Mouse (Mus musculus) embryonic facial prominence, embryonic 12.5 days (tissue): ENCODE data around the gene Aes. TPM values are rescaled to one million over a fixed set of nuclear protein-coding genes. Genes with fewer than 3 reads are reported as not detected.

Source experiments
- ATAC-seq: fragments of 200-750 bp; cut with Nextera tagmentation; 2 replicates; pipeline ENCODE4 v1.8.0; 2017; ENCODE audit not compliant: insufficient number of reproducible peaks, insufficient read depth, low FRiP score, low TSS enrichment
- H3K27ac ChIP-seq: fragments of 300-500 bp; sonication (generic); 2 replicates; pipeline ENCODE4 v1.5.1; 2016; ENCODE audit warnings: mild to moderate bottlenecking
- H3K27me3 ChIP-seq: fragments of 300-500 bp; sonication (generic); 2 replicates; pipeline ENCODE4 v1.6.1; 2016; ENCODE audit warnings: mild to moderate bottlenecking, moderate library complexity
- H3K36me3 ChIP-seq: fragments of 300-500 bp; sonication (generic); 2 replicates; pipeline ENCODE4 v1.6.1; 2016; ENCODE audit warnings: mild to moderate bottlenecking
- H3K4me1 ChIP-seq: fragments of 300-500 bp; sonication (generic); 2 replicates; pipeline ENCODE4 v1.6.1; 2016
- H3K4me2 ChIP-seq: fragments of 300-500 bp; sonication (generic); replicated peaks from 2 replicates; pipeline ENCODE4 v1.6.1; 2016; ENCODE audit warnings: mild to moderate bottlenecking, moderate library complexity
- H3K4me3 ChIP-seq: fragments of 300-500 bp; sonication (generic); 2 replicates; pipeline ENCODE4 v1.5.1; 2016; ENCODE audit warnings: mild to moderate bottlenecking
- H3K9ac ChIP-seq: fragments of 300-500 bp; sonication (generic); 2 replicates; pipeline ENCODE4 v1.6.1; 2016; ENCODE audit warnings: mild to moderate bottlenecking, moderate library complexity
- H3K9me3 ChIP-seq: fragments of 300-500 bp; sonication (generic); 2 replicates; pipeline ENCODE4 v1.6.1; 2016; ENCODE audit warnings: mild to moderate bottlenecking, moderate library complexity
- WGBS: fragments of 180-500 bp; shearing (Covaris S2); methylation state at CpG from one replicate; pipeline ENCODE4 v1.1.7; 2016; 5-methylcytosine and 5-hydroxymethylcytosine counted together
- polyA plus RNA-seq: library from polyadenylated mRNA; unstranded; fragments of >200 nt; fragmentation: Nextera tagmentation; extraction: Ambion mirVana; gene quantifications from 2 replicates; pipeline ENCODE4 v1.2.1, GENCODE M21; 2016

Aes gene
- polyA plus RNA-seq, 1 experiment from 2014 or later: 523 TPM

DNA sequence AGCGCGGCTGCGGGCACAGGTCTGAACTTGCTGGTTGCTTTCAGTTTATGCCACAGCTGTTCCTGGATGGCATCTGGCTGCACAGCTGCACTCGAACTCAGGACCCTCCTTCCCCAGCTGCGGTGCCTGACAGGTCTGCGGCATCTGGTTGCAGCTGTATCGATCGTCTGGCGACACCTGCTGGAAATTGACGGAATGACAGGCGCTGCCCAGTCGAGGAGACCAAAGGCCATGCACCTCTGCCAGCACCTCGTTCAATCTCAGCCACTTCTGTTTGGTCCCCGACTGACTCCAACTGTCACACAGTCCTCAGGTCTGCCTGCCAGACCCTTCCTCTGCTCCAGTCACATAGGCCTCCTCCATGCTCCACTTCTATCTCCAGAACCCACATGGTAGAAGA is 32.5 kb upstream of the Aes start:
- 18% methylated on average over 14 of the region's 14 CpGs for WGBS
- Histone ChIP-seq H3K4me2 (no peak overlapping the region), H3K4me3 (no peak overlapping the region), H3K27me3 (peaks cover 12% of the 10 kb centered on the region), H3K36me3 (peaks cover 30% of the 10 kb centered on the region), H3K27ac (no peak overlapping the region), H3K9me3 (no peaks in the 10 kb centered on the region), H3K4me1 (0 out of 2 replicates have a peak, but pooled peaks cover 3% of the 10 kb centered on the region), H3K9ac (no peak overlapping the region)
- peak; percentile 53; the same call in 1 of the 2 replicates for ATAC-seq

DNA sequence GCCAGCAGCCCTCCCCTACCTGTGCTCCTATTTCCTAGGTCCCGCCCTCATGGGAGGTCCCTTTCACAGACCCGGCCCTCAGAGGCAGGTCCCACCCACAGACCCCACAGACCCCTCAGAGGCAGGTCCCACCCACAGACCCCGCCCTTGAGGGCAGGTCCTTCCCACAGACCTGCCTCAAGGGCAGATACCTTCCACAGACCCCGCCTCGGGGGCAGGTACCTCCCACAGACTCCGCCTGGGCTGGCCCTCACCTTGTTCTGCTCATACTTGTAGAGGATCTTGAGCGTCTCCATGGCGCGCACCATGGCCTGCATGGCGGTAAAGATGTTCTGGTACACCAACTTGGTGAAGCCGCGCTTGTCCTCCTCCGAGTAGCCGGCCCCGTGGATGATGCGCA is 24.5 kb upstream of the Aes start:
- no peak overlapping the region for H3K9ac ChIP-seq
- H3K9me3 ChIP-seq: no peaks in the 10 kb centered on the region
- H3K4me1 ChIP-seq: no peaks in the 10 kb centered on the region
- no peak overlapping the region for H3K4me3 ChIP-seq
- H3K36me3 ChIP-seq: peaks cover 61% of the 10 kb centered on the region
- WGBS: 58% methylated on average over 16 of the region's 16 CpGs
- no peak for ATAC-seq
- no peaks in the 10 kb centered on the region for H3K27me3 ChIP-seq
- no peak overlapping the region for H3K27ac ChIP-seq
- H3K4me2 ChIP-seq: no peak overlapping the region

DNA sequence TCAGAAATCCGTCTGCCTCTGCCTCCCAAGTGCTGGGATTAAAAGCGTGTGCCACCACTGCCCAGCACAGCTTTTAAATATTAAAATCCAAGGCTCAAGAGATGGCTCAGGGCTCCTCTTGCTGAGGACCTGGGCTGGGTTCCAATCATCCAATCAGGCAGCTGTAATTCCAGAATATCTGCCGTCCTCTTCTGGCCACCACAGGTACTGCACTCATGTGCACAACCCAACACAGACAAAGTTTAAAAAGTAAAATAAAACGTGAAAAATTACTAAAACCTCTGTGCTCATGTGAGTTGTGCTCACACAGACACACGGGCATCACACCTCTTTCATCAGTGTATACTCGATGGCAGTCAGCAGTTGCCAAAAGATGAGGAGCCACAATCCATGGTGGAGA is 22.6 kb upstream of the Aes start:
- ATAC-seq: no peak
- Histone ChIP-seq H3K4me2 (no peak overlapping the region), H3K4me3 (no peak overlapping the region), H3K27ac (no peak overlapping the region), H3K9ac (no peak overlapping the region), H3K4me1 (0 out of 2 replicates have a peak, but pooled peaks cover 3% of the 10 kb centered on the region), H3K36me3 (peaks cover 47% of the 10 kb centered on the region), H3K27me3 (no peaks in the 10 kb centered on the region), H3K9me3 (no peaks in the 10 kb centered on the region)
- WGBS: 79% methylated on average over 6 of the region's 6 CpGs

DNA sequence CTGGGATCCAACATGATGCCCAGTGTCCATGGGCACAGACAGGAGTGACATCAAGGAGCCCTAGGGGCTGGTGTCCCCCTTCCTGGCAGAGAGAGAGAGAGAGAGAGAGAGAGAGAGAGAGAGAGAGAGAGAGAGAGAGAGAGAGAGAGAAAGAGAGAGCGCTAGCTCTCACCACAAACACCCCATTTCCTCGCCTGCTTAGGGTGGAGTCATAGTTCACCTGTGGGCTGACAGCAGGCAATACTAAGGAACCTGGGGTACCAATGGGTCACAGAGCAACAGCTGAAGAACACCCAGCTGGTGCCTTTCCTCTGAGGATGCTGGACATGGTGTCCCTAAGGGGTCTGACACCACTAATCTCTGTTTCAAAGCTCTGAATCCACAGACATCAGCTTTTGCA is 21.9 kb upstream of the Aes start:
- Histone ChIP-seq H3K27me3 (no peaks in the 10 kb centered on the region), H3K4me3 (no peak overlapping the region), H3K4me1 (peaks cover 4% of the 10 kb centered on the region; the same call in 1 of the 2 replicates), H3K9ac (no peak overlapping the region), H3K4me2 (no peak overlapping the region), H3K9me3 (no peaks in the 10 kb centered on the region), H3K36me3 (peaks cover 43% of the 10 kb centered on the region), H3K27ac (no peak overlapping the region)
- 88% methylated on average over 2 of the region's 2 CpGs for WGBS
- no peak for ATAC-seq

DNA sequence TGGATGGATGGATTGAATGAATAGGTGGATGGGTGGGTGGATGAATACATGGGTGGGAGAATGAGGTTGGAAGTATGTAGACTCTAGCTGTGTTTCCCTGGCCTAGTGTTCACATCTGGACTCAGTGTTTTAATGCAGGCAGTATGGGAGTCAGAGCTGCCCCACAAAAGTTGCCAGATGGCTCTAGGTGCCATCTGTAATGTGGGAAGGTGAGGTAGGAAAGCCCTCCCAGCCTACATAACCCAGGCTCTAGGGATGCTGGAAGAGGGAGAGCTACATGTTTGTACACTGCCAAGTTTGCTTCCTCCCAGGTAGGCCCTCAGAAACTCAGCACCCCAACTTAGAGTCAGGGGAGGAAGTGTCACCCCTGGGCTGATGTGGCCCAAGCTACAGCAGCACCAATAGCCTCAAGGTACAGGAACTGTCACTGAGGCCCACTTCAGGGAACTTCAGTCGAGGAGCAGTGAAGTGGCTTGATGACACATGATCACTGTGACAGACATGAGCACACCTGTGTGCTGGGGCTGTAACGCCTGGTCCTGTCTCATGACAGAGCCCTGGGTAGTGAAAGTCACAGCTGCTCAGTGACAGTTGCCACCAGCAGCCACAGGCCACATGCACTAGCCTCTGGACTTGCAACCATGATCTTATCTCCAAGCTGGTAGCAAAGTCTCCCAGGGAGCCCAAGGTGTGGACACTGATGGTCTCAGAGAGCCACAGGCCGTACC is 20.8 kb upstream of the Aes start:
- WGBS: 86% methylated on average over 3 of the region's 3 CpGs
- H3K27ac ChIP-seq: no peak overlapping the region
- H3K4me2 ChIP-seq: no peak overlapping the region
- H3K4me3 ChIP-seq: no peak overlapping the region
- H3K4me1 ChIP-seq: peaks cover 14% of the 10 kb centered on the region
- H3K36me3 ChIP-seq: peaks cover 39% of the 10 kb centered on the region
- no peak for ATAC-seq
- H3K27me3 ChIP-seq: no peaks in the 10 kb centered on the region
- H3K9me3 ChIP-seq: no peaks in the 10 kb centered on the region
- no peak overlapping the region for H3K9ac ChIP-seq

GRCm38 (mm10) chr10:81541363-81541762 is 17.9 kb upstream of the Aes start:
- no peaks in the 10 kb centered on the region for H3K9me3 ChIP-seq
- H3K27ac ChIP-seq: no peak overlapping the region
- H3K36me3 ChIP-seq: peaks cover 26% of the 10 kb centered on the region
- H3K9ac ChIP-seq: peak overlapping the region; percentile 10; the same call in 1 of the 2 replicates
- H3K4me1 ChIP-seq: peaks cover 23% of the 10 kb centered on the region
- H3K4me2 ChIP-seq: no peak overlapping the region
- H3K4me3 ChIP-seq: no peak overlapping the region
- WGBS: 87% methylated on average over 5 of the region's 5 CpGs
- H3K27me3 ChIP-seq: no peaks in the 10 kb centered on the region
- ATAC-seq: no peak

DNA sequence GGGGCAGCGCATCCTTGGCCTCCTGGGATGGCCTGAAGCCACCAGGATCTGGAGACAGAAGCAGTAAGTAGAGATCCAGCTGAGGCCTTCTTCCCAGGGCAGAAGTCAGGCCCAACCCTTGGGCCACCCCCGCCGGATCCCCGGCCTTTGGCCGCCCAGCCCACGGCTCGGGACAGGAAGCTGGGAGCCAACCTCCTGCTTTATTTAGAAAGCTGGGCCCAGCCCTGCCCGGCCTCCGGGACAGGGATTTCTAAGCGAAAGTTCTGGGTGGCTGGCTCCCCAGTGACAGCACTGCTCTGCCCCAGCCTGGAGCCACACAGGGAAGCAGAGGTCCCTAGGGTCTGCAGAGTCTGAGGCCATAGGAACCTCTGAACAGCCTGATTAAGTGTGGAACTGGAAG is 17.5 kb upstream of the Aes start:
- ATAC-seq: no peak
- Histone ChIP-seq H3K9me3 (no peaks in the 10 kb centered on the region), H3K4me3 (no peak overlapping the region), H3K4me2 (no peak overlapping the region), H3K9ac (peak overlapping the region; percentile 10; the same call in 1 of the 2 replicates), H3K27ac (no peak overlapping the region), H3K27me3 (no peaks in the 10 kb centered on the region), H3K36me3 (peaks cover 26% of the 10 kb centered on the region), H3K4me1 (peaks cover 23% of the 10 kb centered on the region)
- 75% methylated on average over 10 of the region's 10 CpGs for WGBS

- H3K9ac ChIP-seq: peak overlapping the region; percentile 96
- no peak for ATAC-seq
- no peaks in the 10 kb centered on the region for H3K9me3 ChIP-seq
- H3K4me2 ChIP-seq: peak overlapping the region; percentile 97
- H3K4me1 ChIP-seq: peaks cover 23% of the 10 kb centered on the region
- no peaks in the 10 kb centered on the region for H3K27me3 ChIP-seq
- no peak overlapping the region for H3K27ac ChIP-seq
- peaks cover 26% of the 10 kb centered on the region for H3K36me3 ChIP-seq
- WGBS: 72% methylated on average over 7 of the region's 7 CpGs
- H3K4me3 ChIP-seq: peak overlapping the region; percentile 96
Observed at GRCm38 (mm10) chr10:81542727-81543460, 16.4 kb upstream of the Aes start.

DNA sequence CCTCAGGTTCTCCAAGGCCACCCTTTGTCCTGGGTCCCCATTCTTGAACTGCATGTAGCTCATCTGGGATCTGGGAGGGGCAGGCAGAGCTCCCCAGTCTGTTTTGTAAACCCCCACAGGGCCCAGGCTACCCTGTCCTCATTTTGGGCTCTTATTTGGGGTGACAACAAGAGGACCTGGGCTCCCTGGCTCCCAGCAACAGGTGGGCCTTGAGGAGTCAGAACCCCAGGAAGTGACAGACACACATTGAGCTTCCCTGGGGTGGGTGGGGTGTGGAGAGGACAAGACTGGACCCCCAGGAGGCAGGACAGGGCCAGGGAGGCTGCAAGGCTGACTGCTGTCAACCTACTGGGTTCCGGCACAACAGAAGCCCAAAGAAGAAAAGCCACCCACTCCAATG is 15.7 kb upstream of the Aes start:
- peak overlapping the region; percentile 97 for H3K4me2 ChIP-seq
- H3K27me3 ChIP-seq: no peaks in the 10 kb centered on the region
- ATAC-seq: no peak
- H3K27ac ChIP-seq: no peak overlapping the region
- peak overlapping the region; percentile 96 for H3K4me3 ChIP-seq
- H3K9ac ChIP-seq: peak overlapping the region; percentile 96
- H3K36me3 ChIP-seq: peaks cover 23% of the 10 kb centered on the region
- H3K9me3 ChIP-seq: no peaks in the 10 kb centered on the region
- WGBS: 76% methylated on average over 1 of the region's 1 CpGs
- H3K4me1 ChIP-seq: peaks cover 23% of the 10 kb centered on the region

DNA sequence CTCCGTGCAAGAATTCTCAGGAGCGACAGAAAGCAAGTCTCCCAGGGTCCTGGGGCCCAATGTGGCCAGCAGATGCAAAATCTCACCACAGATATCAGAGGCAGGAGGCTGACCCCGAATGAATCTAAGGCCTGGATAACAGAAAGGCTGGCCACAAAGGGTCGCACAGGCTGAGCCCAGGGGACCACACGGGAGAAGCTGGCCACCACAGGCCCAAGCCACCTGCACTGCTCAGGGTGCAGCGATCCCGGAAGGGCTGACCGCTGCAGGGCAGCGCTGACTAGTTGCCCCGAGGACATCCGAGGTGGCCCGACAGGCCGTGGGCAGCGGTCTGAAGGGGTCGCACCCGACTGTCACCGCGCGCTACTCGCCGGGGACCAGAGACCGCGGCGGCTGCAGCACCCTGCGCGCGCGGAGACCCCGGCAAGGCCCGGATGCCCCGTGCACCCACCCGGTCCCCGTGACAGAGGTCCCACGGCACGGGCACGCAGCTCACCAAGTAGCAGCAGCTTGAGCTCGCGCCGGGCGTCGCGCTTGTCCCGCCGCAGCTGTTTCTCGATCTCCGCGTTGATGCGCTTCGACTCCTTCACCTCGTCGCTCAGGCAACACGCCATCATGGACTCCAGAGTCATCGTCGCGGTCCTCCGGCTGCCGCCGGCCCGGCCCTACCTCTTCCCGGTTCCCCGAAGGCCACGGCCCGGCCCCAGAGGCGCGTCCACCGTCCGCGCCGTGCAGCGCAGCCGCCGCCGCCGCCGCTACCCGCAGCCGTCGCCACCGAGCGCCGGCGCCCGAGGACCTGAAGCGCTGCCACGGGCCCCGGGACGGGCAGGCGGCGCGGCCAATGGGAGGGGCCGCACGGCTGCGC is 14.8 kb upstream of the Aes start:
- under 1% methylated on average over 89 of the region's 93 CpGs for WGBS
- peak overlapping the region; percentile 84 for H3K27ac ChIP-seq
- no peak for ATAC-seq

GRCm38 (mm10) chr10:81545161-81545747 is 14.0 kb upstream of the Aes start, which contains the start of gene Gna11:
TSS of gene Gna11 (minus strand) at chr10:81545190.
- peak; percentile 95 for ATAC-seq
- no peaks in the 10 kb centered on the region for H3K9me3 ChIP-seq
- under 1% methylated on average over 59 of the region's 59 CpGs for WGBS
- peak within 1 kb of the TSS; percentile 96 for H3K4me3 ChIP-seq
- peak within 1 kb of the TSS; percentile 97 for H3K4me2 ChIP-seq
- peak within 1 kb of the TSS; percentile 84 for H3K27ac ChIP-seq
- no peaks in the 10 kb centered on the region for H3K27me3 ChIP-seq
- H3K4me1 ChIP-seq: peaks cover 23% of the 10 kb centered on the region
- H3K36me3 ChIP-seq: peaks cover 6% of the 10 kb centered on the region; the same call in 1 of the 2 replicates
- H3K9ac ChIP-seq: peak within 1 kb of the TSS; percentile 96

More for the DNA sequence above, 14.8 kb upstream of the Aes start:
- no peaks in the 10 kb centered on the region for H3K27me3 ChIP-seq
- peak overlapping the region; percentile 96 for H3K9ac ChIP-seq
- peaks cover 23% of the 10 kb centered on the region for H3K4me1 ChIP-seq
- peak overlapping the region; percentile 96 for H3K4me3 ChIP-seq
- peaks cover 14% of the 10 kb centered on the region; the same call in 1 of the 2 replicates for H3K36me3 ChIP-seq
- peak overlapping the region; percentile 97 for H3K4me2 ChIP-seq
- no peaks in the 10 kb centered on the region for H3K9me3 ChIP-seq
